Mouse (Mus musculus): ENCODE measurements around the gene Sphk1. TPM values are rescaled to one million over a fixed set of nuclear protein-coding genes. Genes with fewer than 3 reads are reported as not detected.

The Sphk1 gene
- total and polyA plus RNA-seq, 3 experiments: 53.5 to 127 TPM; not detected in 1

DNA sequence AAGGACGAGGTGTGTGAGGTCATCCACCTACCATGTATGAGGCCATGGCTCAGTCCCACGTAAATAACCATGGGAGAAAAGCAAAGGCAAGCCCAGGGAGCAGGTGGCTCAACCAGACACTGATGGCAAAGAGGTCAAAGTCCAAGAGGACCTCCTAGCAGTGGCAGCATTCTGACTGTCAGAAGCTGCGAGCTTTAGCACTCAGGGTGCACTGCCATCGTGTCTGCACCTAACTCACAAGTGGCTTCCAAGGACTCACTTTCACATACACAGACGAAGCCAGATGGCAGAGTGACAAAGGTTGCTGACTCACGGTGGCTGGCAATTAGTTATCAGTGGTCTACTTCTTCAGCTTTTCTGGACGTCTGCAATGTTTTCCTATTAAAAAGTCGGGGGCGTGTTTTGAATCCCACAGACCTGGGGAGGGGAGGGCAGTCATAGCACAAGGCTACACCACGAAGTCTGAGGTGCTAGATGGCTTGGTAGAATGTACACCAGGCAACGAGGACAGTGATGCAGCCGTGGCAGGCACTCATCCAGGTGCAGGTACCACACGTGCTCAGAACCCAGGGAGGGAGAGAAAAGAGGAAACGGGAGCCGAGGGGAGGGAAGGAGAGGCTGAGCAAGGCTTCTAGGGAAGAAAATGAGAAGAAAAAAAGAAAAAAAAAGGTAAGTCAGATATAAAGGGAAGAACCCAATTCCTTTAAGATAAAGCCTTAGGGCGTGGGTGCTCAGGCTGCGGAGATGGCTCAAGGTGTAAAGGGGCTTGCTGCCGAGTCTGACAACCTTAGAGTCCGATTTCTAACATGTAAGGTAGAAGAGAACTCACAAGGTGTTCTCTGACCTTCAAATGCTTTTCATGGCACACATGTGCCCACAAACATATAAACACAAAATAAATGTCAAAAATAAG, 41.3 kb downstream of the Sphk1 start (continued):
- TF ChIP-seq TBP (IDR thresholded peaks at IDR 0.05; ENCODE audit: low read depth, low read length) (no peak), CHD2 (IDR thresholded peaks at IDR 0.05; ENCODE audit: low read length) (no peak), MXI1 (IDR thresholded peaks at IDR 0.05; ENCODE audit: low read depth, low read length) (peak; percentile 90), BHLHE40 (IDR thresholded peaks at IDR 0.05; ENCODE audit: borderline replicate concordance, low read depth, low read length) (peak; percentile 88), TCF12 (IDR thresholded peaks at IDR 0.05; ENCODE audit: low read depth, low read length) (peak; percentile 78), GATA1 (IDR thresholded peaks at IDR 0.05; ENCODE audit: low read depth, low read length) (peak; percentile 79), MYB (IDR thresholded peaks at IDR 0.05; ENCODE audit: low read depth, low read length) (no peak), MEF2A (IDR thresholded peaks at IDR 0.05; ENCODE audit: extremely low read depth, insufficient replicate concordance, low read depth, low read length, poor library complexity, severe bottlenecking) (no peak; the same call in 1 of the 2 replicates), MAX (IDR thresholded peaks at IDR 0.05; ENCODE audit: low read length) (peak; percentile 83), NELFE (IDR thresholded peaks at IDR 0.05; ENCODE audit: low read depth, low read length) (no peak), POLR2AphosphoS2 (IDR thresholded peaks at IDR 0.05; ENCODE audit: low read length) (no peak; the same call in 1 of the 2 replicates), ZMIZ1 (IDR thresholded peaks at IDR 0.05; ENCODE audit: low read depth, low read length) (no peak), JUND (IDR thresholded peaks at IDR 0.05; ENCODE audit: low read depth, low read length) (0 out of 2 replicates have a peak, but pooled peaks have one; percentile 47), USF2 (IDR thresholded peaks at IDR 0.05; ENCODE audit: borderline replicate concordance in 1 of 2, insufficient read depth in 1 of 2, low read depth in 1 of 2, low read length in 2 of 2) (no peak), HCFC1 (IDR thresholded peaks at IDR 0.05; ENCODE audit: low read depth, low read length) (no peak; the same call in 1 of the 2 replicates), ZC3H11A (IDR thresholded peaks at IDR 0.05; ENCODE audit: low read depth, low read length) (no peak; the same call in 1 of the 2 replicates), ZKSCAN1 (IDR thresholded peaks at IDR 0.05; ENCODE audit: low read depth, low read length) (no peak), ETS1 (IDR thresholded peaks at IDR 0.05; ENCODE audit: low read depth, low read length) (peak; percentile 96), NRF1 (IDR thresholded peaks at IDR 0.05; ENCODE audit: insufficient read depth, low read depth, low read length, poor library complexity, severe bottlenecking) (no peak), EP300 (IDR thresholded peaks at IDR 0.05; ENCODE audit: low read depth in 1 of 2, low read length in 2 of 2) (peak; percentile 62 to 81), E2F4 (IDR thresholded peaks at IDR 0.05; ENCODE audit: borderline replicate concordance, low read depth, low read length) (no peak), CHD1 (IDR thresholded peaks at IDR 0.05; ENCODE audit: low read depth, low read length) (peak; percentile 27; the same call in 1 of the 2 replicates)
